Mouse (Mus musculus) MEL (cell line): Measurements from ENCODE around the gene Nop2. TPM values are rescaled to one million over a fixed set of nuclear protein-coding genes. Genes with fewer than 3 reads are reported as not detected.

Experiments
- DNase-seq: peaks from one replicate; pipeline ENCODE4 v3.0.0; 2011; ENCODE audit warnings: low read depth, low spot score
- H3K27ac ChIP-seq: 2 replicates; pipeline ENCODE4 v1.5.1; 2012; ENCODE audit warnings: low read depth, mild to moderate bottlenecking, control low read depth, low read length, moderate library complexity; ENCODE audit not compliant: control insufficient read depth
- H3K27me3 ChIP-seq, 2 experiments: fragments of 150-350 bp in 1 of 2; sonication (generic) in 1 of 2; 2 replicates each; pipeline ENCODE4 v1.6.1; 2012; ENCODE audit warnings: low read length in 2 of 2, mild to moderate bottlenecking in 2 of 2, improper control_type of control experiment in 1 of 2, moderate library complexity in 1 of 2; ENCODE audit not compliant: insufficient read depth in 2 of 2, control insufficient read depth in 1 of 2
- H3K36me3 ChIP-seq, 2 experiments: 2 replicates each; pipeline ENCODE4 v1.6.1; 2012 to 2014; ENCODE audit warnings: low read length in 2 of 2, improper control_type of control experiment in 1 of 2, inconsistent platforms in 1 of 2, mild to moderate bottlenecking in 1 of 2; ENCODE audit not compliant: insufficient read depth in 2 of 2, control insufficient read depth in 1 of 2
- H3K4me1 ChIP-seq, 2 experiments: fragments of 150-350 bp in 1 of 2; sonication (generic) in 1 of 2; 2 replicates each; pipeline ENCODE4 v1.6.1; 2012; ENCODE audit warnings: low read length in 2 of 2, improper control_type of control experiment in 1 of 2, mild to moderate bottlenecking in 1 of 2; ENCODE audit not compliant: insufficient read depth in 2 of 2, control insufficient read depth in 1 of 2
- H3K4me3 ChIP-seq, 2 experiments: fragments of 150-350 bp in 1 of 2; sonication (generic) in 1 of 2; 2 replicates each; pipeline ENCODE4 v1.5.1; 2012; ENCODE audit warnings: low read depth in 2 of 2, low read length in 2 of 2, mild to moderate bottlenecking in 2 of 2, moderate library complexity in 2 of 2, control low read depth in 1 of 2, improper control_type of control experiment in 1 of 2; ENCODE audit not compliant: control insufficient read depth in 1 of 2, insufficient read depth in 1 of 2
- H3K79me2 ChIP-seq: 2 replicates; pipeline ENCODE4 v1.6.1; 2012; ENCODE audit warnings: mild to moderate bottlenecking, low read length, moderate library complexity; ENCODE audit not compliant: control insufficient read depth, poor library complexity, insufficient read depth
- H3K9ac ChIP-seq: 2 replicates; pipeline ENCODE4 v1.6.1; 2012; ENCODE audit warnings: low read depth, mild to moderate bottlenecking, control low read depth, low read length, moderate library complexity; ENCODE audit not compliant: control insufficient read depth, poor library complexity, severe bottlenecking
- H3K9me3 ChIP-seq: fragments of 150-350 bp; sonication (generic); replicated peaks from 2 replicates; pipeline ENCODE4 v1.6.1; 2012; ENCODE audit warnings: mild to moderate bottlenecking, low read length, improper control_type of control experiment, moderate library complexity; ENCODE audit not compliant: insufficient read depth
- CHD1 ChIP-seq: IDR thresholded peaks from 2 replicates; pipeline ENCODE4 v1.6.1; 2012; ENCODE audit warnings: low read depth, mild to moderate bottlenecking, inconsistent platforms, low read length, improper control_type of control experiment
- CHD2 ChIP-seq: IDR thresholded peaks from 2 replicates; pipeline ENCODE4 v1.6.1; 2011; ENCODE audit warnings: low read length, improper control_type of control experiment
- E2F4 ChIP-seq: IDR thresholded peaks from 2 replicates; pipeline ENCODE4 v1.6.1; 2011; ENCODE audit warnings: low read depth, low read length, improper control_type of control experiment, borderline replicate concordance
- ELF1 ChIP-seq: IDR thresholded peaks from 2 replicates; pipeline ENCODE4 v1.6.1; 2014; ENCODE audit warnings: low read depth, mild to moderate bottlenecking, inconsistent platforms, low read length, improper control_type of control experiment, moderate library complexity
- ETS1 ChIP-seq: IDR thresholded peaks from 2 replicates; pipeline ENCODE4 v1.6.1; 2012; ENCODE audit warnings: low read depth, mild to moderate bottlenecking, inconsistent platforms, low read length, improper control_type of control experiment, moderate library complexity
- KAT2A ChIP-seq: conservative IDR thresholded peaks from 2 replicates; pipeline ENCODE4 v1.6.1; 2012; ENCODE audit warnings: low read depth, low read length, improper control_type of control experiment, inconsistent platforms
- MAFK ChIP-seq: IDR thresholded peaks from 2 replicates; pipeline ENCODE4 v1.6.1; 2011; ENCODE audit warnings: low read depth, mild to moderate bottlenecking, low read length, improper control_type of control experiment, borderline replicate concordance
- MAX ChIP-seq: IDR thresholded peaks from 2 replicates; pipeline ENCODE4 v1.6.1; 2011; ENCODE audit warnings: low read length, improper control_type of control experiment
- MAZ ChIP-seq: IDR thresholded peaks from 2 replicates; pipeline ENCODE4 v1.6.1; 2012; ENCODE audit warnings: low read depth, mild to moderate bottlenecking, inconsistent platforms, low read length, improper control_type of control experiment
- MEF2A ChIP-seq: IDR thresholded peaks from 2 replicates; pipeline ENCODE4 v1.6.1; 2014; ENCODE audit warnings: low read depth, mild to moderate bottlenecking, inconsistent platforms, low read length, improper control_type of control experiment; ENCODE audit not compliant: poor library complexity, insufficient replicate concordance, severe bottlenecking; ENCODE audit errors: extremely low read depth
- MXI1 ChIP-seq: IDR thresholded peaks from 2 replicates; pipeline ENCODE4 v1.6.1; 2011; ENCODE audit warnings: mild to moderate bottlenecking, low read depth, low read length, improper control_type of control experiment
- MYB ChIP-seq: IDR thresholded peaks from 2 replicates; pipeline ENCODE4 v1.6.1; 2011; ENCODE audit warnings: mild to moderate bottlenecking, low read depth, low read length, improper control_type of control experiment
- MYC ChIP-seq: IDR thresholded peaks from 2 replicates; pipeline ENCODE4 v1.6.1; 2011; ENCODE audit warnings: low read depth, mild to moderate bottlenecking, low read length, improper control_type of control experiment, moderate library complexity
- NELFE ChIP-seq: IDR thresholded peaks from 2 replicates; pipeline ENCODE4 v1.6.1; 2011; ENCODE audit warnings: low read depth, low read length, improper control_type of control experiment
- NRF1 ChIP-seq: IDR thresholded peaks from 2 replicates; pipeline ENCODE4 v1.6.1; 2014; ENCODE audit warnings: low read depth, mild to moderate bottlenecking, inconsistent platforms, low read length, improper control_type of control experiment, moderate library complexity; ENCODE audit not compliant: poor library complexity, insufficient read depth, severe bottlenecking
- POLR2A ChIP-seq, 2 experiments: IDR thresholded peaks; 2 replicates each; pipeline ENCODE4 v1.6.1; 2011 to 2012; ENCODE audit warnings: low read length in 2 of 2, mild to moderate bottlenecking in 2 of 2, control low read depth in 1 of 2, improper control_type of control experiment in 1 of 2, low read depth in 1 of 2, moderate library complexity in 1 of 2; ENCODE audit not compliant: control insufficient read depth in 1 of 2, insufficient read depth in 1 of 2, poor library complexity in 1 of 2
- POLR2AphosphoS2 ChIP-seq: IDR thresholded peaks from 2 replicates; pipeline ENCODE4 v1.6.1; 2011; ENCODE audit warnings: low read length, improper control_type of control experiment
- RAD21 ChIP-seq: IDR thresholded peaks from 2 replicates; pipeline ENCODE4 v1.6.1; 2011; ENCODE audit warnings: mild to moderate bottlenecking, low read depth, low read length, improper control_type of control experiment
- RCOR1 ChIP-seq: IDR thresholded peaks from 2 replicates; pipeline ENCODE4 v1.6.1; 2012; ENCODE audit warnings: low read depth, mild to moderate bottlenecking, inconsistent platforms, low read length, improper control_type of control experiment
- SIN3A ChIP-seq: IDR thresholded peaks from 2 replicates; pipeline ENCODE4 v1.6.1; 2012; ENCODE audit warnings: low read length, improper control_type of control experiment, inconsistent platforms
- SMC3 ChIP-seq: IDR thresholded peaks from 2 replicates; pipeline ENCODE4 v1.6.1; 2011; ENCODE audit warnings: low read depth, low read length, improper control_type of control experiment
- TBP ChIP-seq: IDR thresholded peaks from 2 replicates; pipeline ENCODE4 v1.8.0; 2011; ENCODE audit warnings: low read depth, low read length, improper control_type of control experiment
- TCF12 ChIP-seq: IDR thresholded peaks from 2 replicates; pipeline ENCODE4 v1.6.1; 2014; ENCODE audit warnings: low read depth, mild to moderate bottlenecking, inconsistent platforms, low read length, improper control_type of control experiment, moderate library complexity
- USF1 ChIP-seq: IDR thresholded peaks from 2 replicates; pipeline ENCODE4 v1.6.1; 2014; ENCODE audit warnings: low read depth, mild to moderate bottlenecking, inconsistent platforms, low read length, improper control_type of control experiment, moderate library complexity
- ZKSCAN1 ChIP-seq: IDR thresholded peaks from 2 replicates; pipeline ENCODE4 v1.6.1; 2012; ENCODE audit warnings: low read depth, mild to moderate bottlenecking, inconsistent platforms, low read length, improper control_type of control experiment, moderate library complexity
- ZMIZ1 ChIP-seq: IDR thresholded peaks from 2 replicates; pipeline ENCODE4 v1.6.1; 2012; ENCODE audit warnings: low read depth, mild to moderate bottlenecking, inconsistent platforms, low read length, improper control_type of control experiment, moderate library complexity
- polyA plus RNA-seq, 2 experiments: library from polyadenylated mRNA; stranded (reverse) in 1 of 2; unstranded in 1 of 2; fragments of >175 nt in 1 of 2; fragments of >200 nt in 1 of 2; gene quantifications; 2 replicates each; pipeline versions ENCODE4 v1.2.1 to v1.2.4; 2012; ENCODE audit warnings: low replicate concordance in 2 of 2, low read depth in 1 of 2; ENCODE audit not compliant: insufficient read length in 2 of 2, insufficient read depth in 1 of 2, missing spikeins in 1 of 2
- total RNA-seq: library from RNA; depleted of rRNA; stranded (reverse); fragments of 300-350 nt; gene quantifications from 2 replicates; pipeline ENCODE4 v1.2.3, GENCODE M21; 2012

Gene Nop2
- total and polyA plus RNA-seq, 3 experiments: 221 to 337 (median 263) TPM

DNA sequence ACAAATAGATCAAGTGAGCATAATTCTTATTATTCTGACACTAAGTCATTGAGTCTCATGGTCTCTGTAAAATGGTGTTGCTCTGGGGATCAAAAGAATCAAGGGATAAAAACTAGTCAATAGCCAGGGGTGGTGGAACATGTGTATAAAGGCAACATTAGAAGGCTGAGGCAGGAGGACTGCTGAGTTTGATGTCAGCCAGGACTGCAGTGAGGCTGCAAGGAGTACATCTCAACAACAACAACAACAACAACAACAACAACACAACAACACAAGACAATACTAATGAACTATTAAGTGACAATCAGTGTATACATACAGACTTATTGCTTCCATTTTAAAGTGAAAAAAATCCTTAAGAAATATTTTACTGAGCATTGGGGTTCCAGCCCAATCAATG, 59.1 kb downstream of the Nop2 start:
- peaks cover 3 to 11% of the 10 kb centered on the region in 2 experiments; a peak in 3 of 4 replicates for H3K4me1 ChIP-seq
- H3K36me3 ChIP-seq: peaks cover 19 to 21% of the 10 kb centered on the region in 2 experiments
- peak overlapping the region; percentile 91 for H3K9ac ChIP-seq
- peak; percentile 36 for DNase-seq
- peak overlapping the region; percentile 69 to 89 for H3K4me3 ChIP-seq
- H3K79me2 ChIP-seq: peaks cover 36% of the 10 kb centered on the region
- TF ChIP-seq TCF12: no peak
- no peak for TF ChIP-seq ELF1
- no peak for TF ChIP-seq MYC
- no peak for TF ChIP-seq POLR2A (IDR thresholded peaks at IDR 0.05; ENCODE audit: control insufficient read depth in 1 of 2, insufficient read depth in 1 of 2, low read depth in 1 of 2, low read length in 2 of 2, poor library complexity in 1 of 2)
- peak overlapping the region; percentile 85 for H3K27ac ChIP-seq
- no peaks in the 10 kb centered on the region for H3K9me3 ChIP-seq
- no peaks in the 10 kb centered on the region for H3K27me3 ChIP-seq

GRCm38 (mm10) chr6:125191332-125192015, 59.8 kb downstream of the Nop2 start, which contains the start of the genes Ncapd2 and Mrpl51:
Ncapd2 (minus strand) TSS chr6:125191701.
Mrpl51 (plus strand) TSS chr6:125191801.
- Histone ChIP-seq H3K4me3 (peak within 1 kb of the TSS; percentile 89 to 90), H3K36me3 (peaks cover 19% of the 10 kb centered on the region in 2 experiments), H3K79me2 (peaks cover 36% of the 10 kb centered on the region), H3K4me1 (peaks cover 3 to 11% of the 10 kb centered on the region in 2 experiments; a peak in 3 of 4 replicates), H3K27me3 (no peaks in the 10 kb centered on the region), H3K9ac (peak within 1 kb of the TSS; percentile 99), H3K9me3 (no peaks in the 10 kb centered on the region), H3K27ac (peak within 1 kb of the TSS; percentile 100)
- DNase-seq: peak; percentile 99
- TF ChIP-seq RAD21 (no peak), POLR2AphosphoS2 (peak; percentile 82; the same call in 1 of the 2 replicates), NRF1 (peak; percentile 68), ZKSCAN1 (no peak), MEF2A (no peak), SIN3A (peak; percentile 66; the same call in 1 of the 2 replicates), MYC (peak; percentile 93), MAX (peak; percentile 79), ELF1 (0 out of 2 replicates have a peak, but pooled peaks have one; percentile 29), POLR2A (IDR thresholded peaks at IDR 0.05; ENCODE audit: control insufficient read depth in 1 of 2, insufficient read depth in 1 of 2, low read depth in 1 of 2, low read length in 2 of 2, poor library complexity in 1 of 2) (peak; percentile 90 to 92), MXI1 (peak; percentile 88), SMC3 (no peak), KAT2A (peak; percentile 31), USF1 (peak; percentile 18; the same call in 1 of the 2 replicates), NELFE (peak; percentile 87), CHD1 (no peak; the same call in none of the 2 replicates), ZMIZ1 (peak; percentile 82), CHD2 (0 out of 2 replicates have a peak, but pooled peaks have one; percentile 15), MAZ (no peak), RCOR1 (no peak), E2F4 (peak; percentile 57; the same call in 1 of the 2 replicates), TBP (peak; percentile 41), ETS1 (peak; percentile 23; the same call in 1 of the 2 replicates), MAFK (no peak), MYB (no peak)
